Mouse (Mus musculus) thymus, postnatal 4 days (tissue): ENCODE data around the gene Fhad1.
"Not testable (repeated sequence)": the region's sequence is repeated elsewhere in the genome, so short reads cannot be mapped to it uniquely, and the experiment has no call there.

Source experiments
- DNase-seq: peaks from one replicate; pipeline ENCODE4 v3.0.0; 2021

Gene Fhad1

GRCm38 (mm10) chr4:142014659-142015608 is at the start of gene Fhad1:
Fhad1 (minus strand) TSS chr4:142015082.
- peak; percentile 81 for DNase-seq

- DNase-seq = no peak
These were observed 48.2 kb upstream of the Fhad1 start for GRCm38 (mm10) chr4:142063057-142063534.

- DNase-seq = no peak
These were observed 46.8 kb upstream of the Fhad1 start for GRCm38 (mm10) chr4:142061485-142062240.

GRCm38 (mm10) chr4:142060455-142061378 is 45.8 kb upstream of the Fhad1 start:
- no peak for DNase-seq

- DNase-seq = no peak
These were observed 44.9 kb upstream of the Fhad1 start for GRCm38 (mm10) chr4:142059841-142060193.

- no peak for DNase-seq
These were observed 44.4 kb upstream of the Fhad1 start for GRCm38 (mm10) chr4:142059113-142059840.

- no peak for DNase-seq
These were observed 42.8 kb upstream of the Fhad1 start for GRCm38 (mm10) chr4:142057529-142058216.

GRCm38 (mm10) chr4:142055600-142055999 is 40.7 kb upstream of the Fhad1 start:
- DNase-seq = no peak

GRCm38 (mm10) chr4:142054580-142054979 is 39.7 kb upstream of the Fhad1 start:
- no peak for DNase-seq

GRCm38 (mm10) chr4:142053661-142054448 is 39.0 kb upstream of the Fhad1 start:
- DNase-seq = no peak

- no peak for DNase-seq
These were observed 38.4 kb upstream of the Fhad1 start for GRCm38 (mm10) chr4:142053261-142053660.

GRCm38 (mm10) chr4:142052391-142053132 is 37.7 kb upstream of the Fhad1 start:
- DNase-seq = no peak

GRCm38 (mm10) chr4:142051883-142052282 is 37.0 kb upstream of the Fhad1 start:
- DNase-seq = not testable (repeated sequence)

- no peak for DNase-seq
These were observed 35.1 kb upstream of the Fhad1 start for GRCm38 (mm10) chr4:142049963-142050362.

- no peak for DNase-seq
These were observed 33.5 kb upstream of the Fhad1 start for GRCm38 (mm10) chr4:142048391-142048790.

GRCm38 (mm10) chr4:142047005-142047404 is 32.1 kb upstream of the Fhad1 start:
- no peak for DNase-seq

GRCm38 (mm10) chr4:142046496-142046895 is 31.6 kb upstream of the Fhad1 start:
- DNase-seq = no peak

- no peak for DNase-seq
These were observed 30.8 kb upstream of the Fhad1 start for GRCm38 (mm10) chr4:142045595-142046163.

GRCm38 (mm10) chr4:142044452-142044851 is 29.6 kb upstream of the Fhad1 start:
- DNase-seq = no peak
